Mouse (Mus musculus): Measurements from ENCODE around the gene Zfp84. TPM values are rescaled to one million over a fixed set of nuclear protein-coding genes. Genes with fewer than 3 reads are reported as not detected.
A peak's percentile ranks its signal among the peaks of the same experiment; 100 is the strongest.

The Zfp84 gene
- total RNA-seq, 1 experiment: 6.2 TPM

GRCm38 (mm10) chr7:29783871-29784551 lies 15.7 kb downstream of the Zfp84 start, which contains the start of gene Zfp30:
Zfp30 (plus strand) TSS chr7:29783998.
- Histone ChIP-seq H3K9me3 (ENCODE audit: control insufficient read depth, insufficient read depth, low read depth, low read length) (no peaks in the 10 kb centered on the region), H3K4me1 (ENCODE audit: control insufficient read depth in 2 of 2, insufficient read depth in 2 of 2, low read length in 2 of 2, poor library complexity in 1 of 2) (peaks cover 0 to 2% of the 10 kb centered on the region in 2 experiments; a peak in 2 of 4 replicates), H3K27ac (ENCODE audit: insufficient read depth, low read depth, low read length, poor library complexity, severe bottlenecking) (no peak within 1 kb of the TSS), H3K9ac (ENCODE audit: insufficient read depth, low read depth, low read length, poor library complexity, severe bottlenecking) (peak within 1 kb of the TSS; percentile 73), H3K36me3 (ENCODE audit: control insufficient read depth, insufficient read depth, low read length, poor library complexity, severe bottlenecking) (no peaks in the 10 kb centered on the region), H3K4me3 (ENCODE audit: insufficient read depth in 1 of 2, low read depth in 1 of 2, low read length in 2 of 2, poor library complexity in 1 of 2, severe bottlenecking in 1 of 2) (peak within 1 kb of the TSS; percentile 70 to 72)
- TF ChIP-seq HCFC1 (IDR thresholded peaks at IDR 0.05; ENCODE audit: borderline replicate concordance, insufficient read depth, low read length) (no peak), CHD2 (IDR thresholded peaks at IDR 0.05; ENCODE audit: low read depth, low read length) (no peak), ZNF384 (IDR thresholded peaks at IDR 0.05; ENCODE audit: low read depth, low read length) (no peak), ZC3H11A (IDR thresholded peaks at IDR 0.05; ENCODE audit: borderline replicate concordance, low read depth, low read length) (no peak), MAFK (IDR thresholded peaks at IDR 0.05; ENCODE audit: insufficient read depth, low read depth, low read length) (no peak)
- in situ Hi-C loops (cut with MboI; ENCODE audit: low sequenced_read_pairs in 2 of 2, unreplicated experiment in 2 of 2): no loop called here
- DNase-seq (ENCODE audit: low read depth, low spot score): peak; percentile 90

DNA sequence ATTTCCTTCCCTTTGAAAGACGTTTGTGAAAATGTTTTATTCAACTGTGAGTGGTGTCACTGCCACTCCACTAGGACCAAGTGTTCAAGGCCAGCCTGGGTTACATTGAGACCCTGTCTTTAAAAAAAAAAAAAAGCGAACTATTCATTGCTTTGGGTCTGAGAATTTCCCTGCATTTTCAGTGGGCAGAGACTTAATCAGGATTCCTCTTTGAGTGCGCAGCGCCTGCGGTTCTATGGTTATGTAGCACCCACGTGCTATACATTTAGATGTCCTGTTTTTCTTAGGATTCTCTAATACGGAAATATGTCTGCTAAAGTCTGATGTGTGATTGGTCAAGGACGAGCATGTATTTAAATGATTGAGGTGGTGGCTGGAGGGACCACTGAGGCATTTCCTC lies 16.7 kb downstream of the Zfp84 start:
- in situ Hi-C loops (cut with MboI; ENCODE audit: low sequenced_read_pairs in 2 of 2, unreplicated experiment in 2 of 2): no loop called here
- Histone ChIP-seq H3K4me1 (ENCODE audit: control insufficient read depth in 2 of 2, insufficient read depth in 2 of 2, low read length in 2 of 2, poor library complexity in 1 of 2) (peaks cover 0 to 2% of the 10 kb centered on the region in 2 experiments; a peak in 2 of 4 replicates), H3K27ac (ENCODE audit: insufficient read depth, low read depth, low read length, poor library complexity, severe bottlenecking) (no peak overlapping the region), H3K9me3 (ENCODE audit: control insufficient read depth, insufficient read depth, low read depth, low read length) (no peaks in the 10 kb centered on the region), H3K4me3 (ENCODE audit: insufficient read depth in 1 of 2, low read depth in 1 of 2, low read length in 2 of 2, poor library complexity in 1 of 2, severe bottlenecking in 1 of 2) (peak overlapping the region in 1 of 2 experiments; percentile 72; a peak in 1 of 4 replicates), H3K36me3 (ENCODE audit: control insufficient read depth, insufficient read depth, low read length, poor library complexity, severe bottlenecking) (peaks cover 3% of the 10 kb centered on the region; the same call in 1 of the 2 replicates), H3K9ac (ENCODE audit: insufficient read depth, low read depth, low read length, poor library complexity, severe bottlenecking) (no peak overlapping the region)
- DNase-seq (ENCODE audit: low read depth, low spot score): no peak
- no peak for TF ChIP-seq CHD2 (IDR thresholded peaks at IDR 0.05; ENCODE audit: low read depth, low read length)
- TF ChIP-seq HCFC1 (IDR thresholded peaks at IDR 0.05; ENCODE audit: borderline replicate concordance, insufficient read depth, low read length): no peak

- in situ Hi-C loops (cut with MboI; ENCODE audit: low sequenced_read_pairs in 2 of 2, unreplicated experiment in 2 of 2): no loop called here
- peaks cover 3% of the 10 kb centered on the region; the same call in 1 of the 2 replicates for H3K36me3 ChIP-seq (ENCODE audit: control insufficient read depth, insufficient read depth, low read length, poor library complexity, severe bottlenecking)
- DNase-seq (ENCODE audit: low read depth, low spot score): no peak
- H3K4me3 ChIP-seq (ENCODE audit: insufficient read depth in 1 of 2, low read depth in 1 of 2, low read length in 2 of 2, poor library complexity in 1 of 2, severe bottlenecking in 1 of 2): peak overlapping the region; percentile 25 to 41; a peak in 1 of 4 replicates
- no peak overlapping the region for H3K27ac ChIP-seq (ENCODE audit: insufficient read depth, low read depth, low read length, poor library complexity, severe bottlenecking)
- TF ChIP-seq ZC3H11A (IDR thresholded peaks at IDR 0.05; ENCODE audit: borderline replicate concordance, low read depth, low read length): no peak
- peak; percentile 92 for TF ChIP-seq ZNF384 (IDR thresholded peaks at IDR 0.05; ENCODE audit: low read depth, low read length)
- peaks cover 0 to 2% of the 10 kb centered on the region in 2 experiments; a peak in 2 of 4 replicates for H3K4me1 ChIP-seq (ENCODE audit: control insufficient read depth in 2 of 2, insufficient read depth in 2 of 2, low read length in 2 of 2, poor library complexity in 1 of 2)
- H3K9me3 ChIP-seq (ENCODE audit: control insufficient read depth, insufficient read depth, low read depth, low read length): no peaks in the 10 kb centered on the region
- no peak overlapping the region for H3K9ac ChIP-seq (ENCODE audit: insufficient read depth, low read depth, low read length, poor library complexity, severe bottlenecking)
Measured at GRCm38 (mm10) chr7:29785888-29786287, 17.5 kb downstream of the Zfp84 start.

- no peak overlapping the region for H3K27ac ChIP-seq (ENCODE audit: insufficient read depth, low read depth, low read length, poor library complexity, severe bottlenecking)
- H3K9ac ChIP-seq (ENCODE audit: insufficient read depth, low read depth, low read length, poor library complexity, severe bottlenecking): peak overlapping the region; percentile 41
- peaks cover 3% of the 10 kb centered on the region; the same call in 1 of the 2 replicates for H3K36me3 ChIP-seq (ENCODE audit: control insufficient read depth, insufficient read depth, low read length, poor library complexity, severe bottlenecking)
- TF ChIP-seq ZNF384 (IDR thresholded peaks at IDR 0.05; ENCODE audit: low read depth, low read length) (no peak), CHD2 (IDR thresholded peaks at IDR 0.05; ENCODE audit: low read depth, low read length) (no peak), ZC3H11A (IDR thresholded peaks at IDR 0.05; ENCODE audit: borderline replicate concordance, low read depth, low read length) (no peak), HCFC1 (IDR thresholded peaks at IDR 0.05; ENCODE audit: borderline replicate concordance, insufficient read depth, low read length) (no peak), MAFK (IDR thresholded peaks at IDR 0.05; ENCODE audit: insufficient read depth, low read depth, low read length) (no peak)
- DNase-seq (ENCODE audit: low read depth, low spot score): no peak
- in situ Hi-C loops (cut with MboI; ENCODE audit: low sequenced_read_pairs in 2 of 2, unreplicated experiment in 2 of 2): no loop called here
- H3K4me3 ChIP-seq (ENCODE audit: insufficient read depth in 1 of 2, low read depth in 1 of 2, low read length in 2 of 2, poor library complexity in 1 of 2, severe bottlenecking in 1 of 2): peak overlapping the region; percentile 38 to 46
- H3K9me3 ChIP-seq (ENCODE audit: control insufficient read depth, insufficient read depth, low read depth, low read length): no peaks in the 10 kb centered on the region
- peaks cover 0 to 2% of the 10 kb centered on the region in 2 experiments; a peak in 1 of 4 replicates for H3K4me1 ChIP-seq (ENCODE audit: control insufficient read depth in 2 of 2, insufficient read depth in 2 of 2, low read length in 2 of 2, poor library complexity in 1 of 2)
Measured at GRCm38 (mm10) chr7:29792906-29793305, 24.6 kb downstream of the Zfp84 start.

Data from ES-E14 (cell line).